Mouse (Mus musculus) Muller cell, postnatal 12 days (primary cell): Measurements from ENCODE around the gene Antxr1.
"Not testable (repeated sequence)": the region's sequence is repeated elsewhere in the genome, so short reads cannot be mapped to it uniquely, and the experiment has no call there.

Experiments
- DNase-seq: peaks from one replicate; pipeline ENCODE4 v3.0.0-alpha.2; 2015; ENCODE audit errors: inconsistent ontology term

The Antxr1 gene

DNA sequence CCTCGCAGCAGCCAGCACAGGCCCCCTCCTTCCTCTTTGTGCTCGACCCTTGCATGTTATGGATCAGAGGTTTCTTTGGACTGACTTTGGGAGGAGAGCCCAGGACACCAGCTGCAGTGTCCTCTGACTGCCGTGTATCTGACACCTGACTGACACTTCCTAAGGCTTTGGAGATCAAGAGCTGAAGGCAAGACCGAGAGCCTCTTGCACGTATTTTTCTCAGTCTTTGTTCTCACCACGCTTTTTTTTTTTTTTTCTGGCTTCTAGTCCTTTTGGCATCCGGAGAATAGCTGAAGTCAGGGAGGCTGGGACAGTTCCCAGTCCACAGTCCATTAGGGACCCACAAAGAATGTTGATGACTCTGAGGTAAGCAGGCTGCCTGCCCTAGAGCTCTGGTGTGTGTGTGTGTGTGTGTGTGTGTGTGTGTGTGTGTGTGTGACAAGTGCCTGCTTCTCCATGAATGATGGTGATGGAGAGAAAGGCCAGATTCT lies 233.2 kb downstream of the Antxr1 start:
- DNase-seq, result peak; percentile 86

DNA sequence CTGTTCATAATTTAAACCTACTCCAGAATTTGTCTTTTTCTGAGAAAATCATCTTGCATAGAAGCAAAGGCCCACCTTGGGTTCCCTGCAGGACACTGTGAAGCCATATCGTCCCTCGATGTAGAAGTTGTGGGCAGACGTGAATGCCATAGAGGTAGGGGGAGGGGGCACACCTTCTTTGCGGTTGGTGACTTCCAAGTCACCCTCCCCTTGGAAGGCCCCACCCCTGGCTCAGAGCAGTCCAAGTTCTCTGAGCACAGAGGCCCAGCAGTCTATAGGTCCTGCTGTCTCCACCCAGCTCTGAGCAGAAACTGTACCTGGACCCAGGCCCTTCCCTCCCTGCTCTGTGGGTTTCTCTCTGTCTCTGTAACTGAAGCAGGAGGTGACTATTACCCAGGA lies 233.7 kb downstream of the Antxr1 start:
- DNase-seq, result no peak

DNA sequence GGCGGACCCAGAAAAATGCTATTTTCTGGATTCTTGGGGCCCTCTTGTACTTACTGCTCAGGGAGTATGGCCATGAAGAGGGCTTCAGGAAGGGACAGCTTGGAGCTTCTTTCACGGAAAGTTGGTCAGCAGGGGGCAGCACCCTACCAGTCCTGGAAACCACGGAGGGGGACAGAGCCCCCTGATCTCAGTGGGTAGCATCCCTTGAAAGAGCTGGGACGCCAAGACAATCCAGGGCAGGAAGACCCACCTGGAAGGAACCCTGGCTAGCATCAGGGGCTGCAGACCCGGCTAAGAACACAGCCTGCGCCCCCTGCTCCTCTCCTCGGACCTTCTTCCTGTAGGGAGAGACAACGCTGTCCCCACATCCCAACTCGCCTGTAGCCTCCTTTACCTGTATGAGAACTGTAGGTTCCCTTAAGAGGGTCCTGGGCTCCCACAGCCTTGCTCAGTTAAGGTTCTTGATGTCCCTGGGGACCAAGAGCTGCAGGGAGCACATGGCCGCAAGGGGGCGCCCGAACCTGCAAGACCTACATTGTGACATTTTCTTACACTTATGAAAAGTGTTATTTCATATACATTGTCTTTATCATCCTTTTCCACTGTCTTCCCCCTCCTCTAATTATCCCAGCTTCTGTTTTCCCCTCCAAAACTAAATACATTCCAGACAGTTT lies 234.2 kb downstream of the Antxr1 start:
- DNase-seq, result peak; percentile 86

DNA sequence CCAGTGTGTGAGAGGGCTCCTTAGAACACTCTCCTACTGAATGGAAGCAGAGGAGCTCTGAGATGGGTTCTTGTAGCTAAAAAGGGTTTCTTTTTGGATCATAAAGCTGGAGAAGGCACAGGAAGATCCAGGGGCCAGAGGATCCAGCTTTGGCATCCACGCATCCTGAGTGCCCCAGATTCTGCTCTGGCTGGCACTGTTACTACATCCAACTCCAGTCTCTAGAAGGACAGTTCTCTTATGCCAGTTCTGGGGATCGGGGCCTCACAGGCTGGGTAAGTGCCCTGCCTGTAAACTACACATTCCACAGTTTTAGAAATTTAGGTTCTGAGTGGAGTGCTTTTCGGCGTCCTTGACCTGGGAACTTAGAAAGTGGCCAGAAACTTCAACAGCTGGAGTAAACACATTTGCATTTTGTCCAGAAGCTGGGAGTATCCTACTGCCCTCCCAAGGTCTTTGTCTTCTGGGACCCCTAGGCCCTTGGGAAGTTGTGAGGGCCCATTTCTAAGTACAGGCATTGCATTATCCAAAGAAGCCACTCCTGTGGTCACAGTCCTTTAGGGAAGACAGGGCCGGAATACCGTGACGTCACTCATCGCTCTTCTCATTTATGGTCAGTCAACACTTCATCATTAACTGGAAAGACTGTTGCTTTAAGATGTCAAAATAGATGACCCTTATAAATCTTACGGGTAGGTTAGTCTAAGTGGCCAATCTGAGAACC lies 235.2 kb downstream of the Antxr1 start:
- peak; percentile 17 for DNase-seq

DNA sequence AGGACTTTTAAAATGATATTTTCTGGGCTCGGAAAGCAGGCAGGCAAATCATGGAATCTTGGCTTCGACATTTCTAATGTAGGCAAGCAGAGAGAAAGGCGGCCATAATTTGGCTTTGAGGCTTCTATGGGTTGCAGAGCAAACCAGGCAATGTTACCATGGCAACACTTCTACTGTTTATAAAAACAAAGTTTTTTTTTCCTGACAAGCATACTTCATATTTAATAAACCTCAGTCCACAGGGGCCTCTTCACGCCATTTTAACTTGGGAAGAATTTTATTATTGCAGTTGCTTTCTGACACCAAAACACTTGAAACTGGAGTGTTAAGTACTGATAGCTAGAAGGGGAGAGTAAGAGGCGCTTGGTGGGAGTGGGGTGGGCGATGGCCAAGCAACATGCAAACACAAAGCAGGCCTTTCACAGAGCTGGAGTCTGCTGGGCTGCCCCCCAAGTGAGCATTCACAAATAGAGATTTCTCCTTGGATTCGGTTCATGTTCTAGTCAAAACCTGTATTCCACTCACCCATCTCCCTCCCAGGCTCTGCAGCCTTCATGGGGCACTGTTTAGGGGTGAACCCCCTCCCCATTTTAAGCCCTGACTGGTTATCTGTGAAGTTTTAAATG lies 235.8 kb downstream of the Antxr1 start:
- DNase-seq, result peak; percentile 67

DNA sequence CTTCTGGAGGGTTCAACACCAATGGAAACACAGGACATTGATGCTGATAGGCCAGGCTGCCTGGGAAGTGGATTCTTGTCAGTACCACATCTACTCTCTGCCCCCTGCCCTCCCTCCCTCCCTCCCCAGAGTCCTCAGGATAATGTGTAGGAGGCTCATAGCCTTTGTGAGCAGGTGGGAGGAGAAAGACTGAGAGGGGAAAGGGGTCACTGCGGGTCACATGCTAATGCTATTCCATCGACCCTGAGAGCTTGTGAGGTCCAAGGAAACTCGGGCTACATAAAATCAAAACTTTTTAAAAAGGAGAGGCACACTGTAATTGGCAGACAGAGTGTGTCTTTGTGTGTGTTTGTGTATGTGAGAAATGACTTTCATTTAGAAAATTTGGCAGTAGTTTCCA lies 236.4 kb downstream of the Antxr1 start:
- peak; percentile 20 for DNase-seq

DNA sequence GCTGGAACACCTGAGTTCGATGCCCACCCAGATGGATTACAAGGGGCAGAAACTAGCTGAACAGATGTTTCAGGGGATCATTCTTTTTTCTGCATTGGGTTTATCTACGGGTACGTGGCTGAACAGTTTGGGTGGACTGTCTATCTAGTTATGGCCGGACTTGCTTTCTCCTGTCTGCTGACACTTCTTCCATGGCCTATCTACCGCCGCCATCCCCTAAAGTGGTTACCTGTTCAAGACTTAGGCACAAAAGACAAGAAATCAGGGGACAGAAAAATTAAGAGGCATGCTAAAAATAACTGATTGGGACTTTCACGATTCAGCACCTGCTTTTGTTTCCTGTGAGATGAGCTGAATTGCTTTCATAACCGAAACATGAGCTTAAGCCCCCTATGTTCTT lies 242.0 kb downstream of the Antxr1 start:
- not testable (repeated sequence) for DNase-seq

DNA sequence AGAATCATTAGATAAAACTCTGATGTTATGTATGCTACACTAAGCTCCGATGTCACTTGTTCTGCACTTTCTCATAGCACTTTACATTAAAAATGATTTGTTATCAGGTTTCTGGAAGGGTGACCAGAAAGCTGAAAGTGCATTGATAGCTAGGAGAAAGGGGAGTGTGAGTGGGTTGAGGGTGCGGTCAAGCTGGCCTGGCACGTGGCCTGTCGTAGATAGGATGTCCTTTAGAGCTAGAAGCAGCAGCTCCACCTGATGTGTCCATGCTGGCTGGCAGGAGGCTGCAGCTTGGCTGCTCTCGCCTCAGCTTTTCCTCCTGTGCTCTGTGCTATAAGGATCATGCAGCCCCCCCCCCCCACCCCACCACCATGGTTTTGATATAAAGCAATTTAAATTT lies 243.1 kb downstream of the Antxr1 start:
- DNase-seq, result no peak

DNA sequence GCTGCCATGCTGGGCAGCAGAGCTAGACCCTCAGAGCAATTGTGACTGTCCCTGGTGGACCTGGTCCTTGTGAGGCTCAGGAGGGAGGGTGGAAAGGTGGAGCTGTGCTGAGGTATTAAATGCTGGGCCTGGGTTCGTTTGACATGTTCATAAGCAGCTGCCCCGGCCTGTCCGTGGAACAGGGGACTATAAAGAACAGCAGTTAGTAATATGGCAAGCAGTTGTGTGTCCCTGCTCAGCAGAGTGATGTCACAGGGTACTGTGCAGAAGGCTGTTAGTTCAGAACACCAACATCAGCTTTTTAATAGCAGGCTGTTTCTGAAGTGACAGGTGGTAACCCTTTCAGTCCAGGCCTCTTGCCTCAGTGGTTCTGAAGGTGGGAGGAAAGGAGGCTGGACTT lies 244.7 kb downstream of the Antxr1 start:
- DNase-seq, result no peak

DNA sequence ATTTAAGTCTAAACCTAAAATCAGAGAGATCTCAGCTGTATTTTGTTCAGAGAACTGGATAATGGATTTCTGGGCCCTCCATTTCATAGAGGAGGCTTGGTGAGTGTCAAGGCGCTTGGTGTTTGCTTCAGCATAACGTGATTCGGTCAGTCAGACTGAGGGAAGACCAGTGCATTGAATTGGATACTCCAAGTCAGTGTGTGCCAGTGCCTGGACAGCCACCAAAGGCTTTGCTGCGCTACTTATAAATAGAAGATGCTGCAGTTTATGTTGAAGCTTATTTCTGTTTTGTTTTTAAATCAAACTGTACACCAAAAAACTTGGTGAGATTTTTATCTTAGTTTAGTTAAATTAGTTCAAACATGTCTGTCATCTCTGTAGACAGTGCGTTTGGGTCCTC lies 247.3 kb downstream of the Antxr1 start:
- DNase-seq, result no peak

DNA sequence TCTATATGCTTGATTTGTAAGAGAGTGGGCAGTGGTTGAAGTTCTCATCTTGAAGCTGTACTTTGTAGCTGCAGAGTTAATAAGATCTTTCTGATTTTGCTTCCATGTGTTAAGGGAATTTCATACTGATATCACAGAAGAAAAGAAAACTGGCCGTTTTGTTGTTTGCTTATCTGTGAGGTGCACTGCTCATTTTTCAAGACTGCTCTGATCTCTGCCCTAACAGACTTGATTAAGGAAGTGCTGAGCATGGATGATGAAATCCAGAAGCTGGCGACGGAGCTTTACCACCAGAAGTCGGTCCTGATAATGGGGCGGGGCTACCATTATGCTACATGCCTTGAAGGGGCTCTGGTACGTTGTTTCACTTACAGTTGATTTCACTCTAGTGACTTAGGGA lies 250.6 kb downstream of the Antxr1 start:
- no peak for DNase-seq
